Mouse (Mus musculus) frontal cortex, postnatal 36 days (tissue): Measurements from ENCODE around the gene Prss8.

Source experiments
- DNase-seq, 2 experiments: peaks; one replicate each; pipeline ENCODE4 v3.0.0; 2022; ENCODE audit warnings: low spot score in 2 of 2

Gene Prss8

GRCm38 (mm10) chr7:127928596-127928995, 1.3 kb downstream of the Prss8 start:
- no peak for DNase-seq

- DNase-seq: no peak
Observed at GRCm38 (mm10) chr7:127927726-127928125, 2.2 kb downstream of the Prss8 start.

- DNase-seq: no peak
Observed at GRCm38 (mm10) chr7:127926846-127927245, 3.1 kb downstream of the Prss8 start.

GRCm38 (mm10) chr7:127926066-127926465, 3.8 kb downstream of the Prss8 start:
- no peak for DNase-seq

- no peak for DNase-seq
Observed at GRCm38 (mm10) chr7:127925252-127925651, 4.7 kb downstream of the Prss8 start.

GRCm38 (mm10) chr7:127923714-127924113, 6.2 kb downstream of the Prss8 start:
- no peak for DNase-seq

GRCm38 (mm10) chr7:127922451-127923275, 7.2 kb downstream of the Prss8 start:
- peak; percentile 27 to 37 for DNase-seq

GRCm38 (mm10) chr7:127921516-127921915, 8.4 kb downstream of the Prss8 start:
- peak in 1 of 2 experiments; percentile 36 for DNase-seq

GRCm38 (mm10) chr7:127919290-127919689, 10.6 kb downstream of the Prss8 start:
- no peak for DNase-seq

- DNase-seq: peak in 1 of 2 experiments; percentile 43
Observed at GRCm38 (mm10) chr7:127918203-127918602, 11.7 kb downstream of the Prss8 start.

GRCm38 (mm10) chr7:127915293-127915692, 14.6 kb downstream of the Prss8 start:
- DNase-seq: no peak

- DNase-seq: no peak
Observed at GRCm38 (mm10) chr7:127912938-127913337, 17.0 kb downstream of the Prss8 start.

GRCm38 (mm10) chr7:127912190-127912871, 17.6 kb downstream of the Prss8 start, which contains the start of gene Kat8:
Gene Kat8 (plus strand): TSS chr7:127912516.
- DNase-seq: peak; percentile 85 to 89

- DNase-seq: no peak
Observed at GRCm38 (mm10) chr7:127908656-127909055, 21.2 kb downstream of the Prss8 start.

GRCm38 (mm10) chr7:127907939-127908338, 22.0 kb downstream of the Prss8 start:
- DNase-seq: no peak

- DNase-seq: peak; percentile 81 to 83
Observed at GRCm38 (mm10) chr7:127903971-127904796, 25.7 kb downstream of the Prss8 start, which contains the start of gene Bckdk. Gene Bckdk (plus strand): TSS chr7:127904082.

- DNase-seq: no peak
Observed at GRCm38 (mm10) chr7:127901772-127902171, 28.1 kb downstream of the Prss8 start.

- DNase-seq: no peak
Observed at GRCm38 (mm10) chr7:127899997-127900396, 29.9 kb downstream of the Prss8 start.

- DNase-seq: no peak
Observed at GRCm38 (mm10) chr7:127898179-127898956, 31.5 kb downstream of the Prss8 start.

GRCm38 (mm10) chr7:127897542-127897941, 32.4 kb downstream of the Prss8 start:
- DNase-seq: no peak

GRCm38 (mm10) chr7:127896384-127896783, 33.5 kb downstream of the Prss8 start:
- peak in 1 of 2 experiments; percentile 31 for DNase-seq
